Mouse (Mus musculus) T-cell, adult 2 months (primary cell): ENCODE data around the gene Itgax.
"Not testable (repeated sequence)": the region's sequence is repeated elsewhere in the genome, so short reads cannot be mapped to it uniquely, and the experiment has no call there.

Source experiments
- DNase-seq: peaks from one replicate; pipeline ENCODE4 v3.0.0; 2022; ENCODE audit warnings: low spot score

Gene Itgax

GRCm38 (mm10) chr7:128158688-128159354 lies 29.5 kb downstream of the Itgax start:
- not testable (repeated sequence) for DNase-seq

- no peak for DNase-seq
Measured at GRCm38 (mm10) chr7:128164001-128164400, 34.7 kb downstream of the Itgax start.

GRCm38 (mm10) chr7:128166391-128166790 lies 37.0 kb downstream of the Itgax start:
- no peak for DNase-seq

- no peak for DNase-seq
Measured at GRCm38 (mm10) chr7:128169996-128170395, 40.6 kb downstream of the Itgax start.

GRCm38 (mm10) chr7:128178385-128178784 lies 49.0 kb downstream of the Itgax start:
- DNase-seq = no peak

GRCm38 (mm10) chr7:128180126-128180525 lies 50.8 kb downstream of the Itgax start:
- DNase-seq = no peak

GRCm38 (mm10) chr7:128180546-128180945 lies 51.2 kb downstream of the Itgax start:
- peak; percentile 15 for DNase-seq

- DNase-seq = peak; percentile 28
Measured at GRCm38 (mm10) chr7:128181691-128182090, 52.3 kb downstream of the Itgax start.
